Mouse (Mus musculus): Measurements from ENCODE around the gene Serpinf2.
A peak's percentile ranks its signal among the peaks of the same experiment; 100 is the strongest.
"Not testable (repeated sequence)": the region's sequence is repeated elsewhere in the genome, so short reads cannot be mapped to it uniquely, and the experiment has no call there.

The Serpinf2 gene

GRCm38 (mm10) chr11:75459141-75459711, 19.8 kb upstream of the Serpinf2 start:
- no peak for DNase-seq (ENCODE audit: low read depth, low spot score)

DNA sequence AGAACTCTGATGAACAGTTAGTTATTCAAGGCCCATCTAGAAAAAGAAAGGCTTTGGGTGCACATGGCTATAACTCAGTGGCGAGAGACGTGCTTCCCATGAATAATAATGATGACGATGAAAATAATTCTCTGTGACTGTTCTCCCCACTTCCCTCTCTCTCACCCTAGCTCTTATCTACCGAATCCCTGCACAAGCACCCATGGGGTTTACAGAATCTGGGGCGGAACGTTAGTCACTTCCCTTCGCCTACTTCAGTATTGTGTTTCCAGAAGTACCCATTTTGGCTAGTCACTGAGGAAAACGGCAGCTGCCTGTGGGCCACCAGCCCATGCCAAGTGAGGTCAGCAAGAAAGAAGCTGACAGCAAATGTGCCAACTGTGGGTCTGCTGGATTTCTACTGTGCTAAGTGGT, 19.2 kb upstream of the Serpinf2 start:
- no peak for DNase-seq (ENCODE audit: low read depth, low spot score)

DNA sequence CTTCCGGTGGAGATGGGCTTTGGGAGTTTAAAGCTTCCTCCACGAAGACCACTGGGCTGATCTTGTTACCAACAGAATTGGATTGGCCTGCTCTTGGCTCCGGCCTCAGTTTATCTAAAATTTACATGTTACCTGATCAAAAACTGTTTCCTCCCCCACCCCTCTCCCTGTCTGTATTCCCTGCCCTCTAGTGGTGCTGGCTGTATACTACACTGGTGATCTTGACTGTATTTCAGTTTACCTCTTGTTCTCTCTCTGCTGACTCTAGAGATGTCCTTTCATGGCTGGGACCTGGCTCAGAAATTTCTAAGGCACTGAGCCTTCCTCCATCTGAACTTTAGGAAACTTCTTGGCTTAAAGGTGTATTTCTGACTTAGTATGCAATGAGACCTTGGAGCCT, 18.8 kb upstream of the Serpinf2 start:
- DNase-seq (ENCODE audit: low read depth, low spot score), result peak; percentile 77

DNA sequence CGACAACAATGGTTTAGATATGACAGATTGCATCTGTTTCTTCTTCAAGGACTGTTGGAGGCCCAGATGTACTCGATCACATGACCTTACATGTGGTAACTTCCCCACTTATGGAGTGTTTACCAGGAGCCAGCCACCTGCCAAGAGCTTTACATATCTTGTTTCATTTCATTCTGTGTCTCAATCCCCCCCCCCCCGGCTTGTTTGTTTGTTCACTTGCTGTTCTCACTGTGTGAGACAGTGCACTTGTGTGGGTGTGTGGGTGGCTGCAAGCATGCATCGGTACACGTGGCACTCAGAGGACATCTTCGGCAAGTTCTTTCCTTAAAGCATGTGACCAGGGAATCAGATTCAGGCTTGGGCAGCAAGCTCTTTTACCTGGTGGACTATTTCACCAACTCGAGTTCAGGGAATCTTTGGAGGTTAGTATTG, 17.1 kb upstream of the Serpinf2 start:
- DNase-seq (ENCODE audit: low read depth, low spot score), result no peak

- DNase-seq (ENCODE audit: low read depth, low spot score), result not testable (repeated sequence)
Measured at GRCm38 (mm10) chr11:75455971-75456370, 16.6 kb upstream of the Serpinf2 start.

DNA sequence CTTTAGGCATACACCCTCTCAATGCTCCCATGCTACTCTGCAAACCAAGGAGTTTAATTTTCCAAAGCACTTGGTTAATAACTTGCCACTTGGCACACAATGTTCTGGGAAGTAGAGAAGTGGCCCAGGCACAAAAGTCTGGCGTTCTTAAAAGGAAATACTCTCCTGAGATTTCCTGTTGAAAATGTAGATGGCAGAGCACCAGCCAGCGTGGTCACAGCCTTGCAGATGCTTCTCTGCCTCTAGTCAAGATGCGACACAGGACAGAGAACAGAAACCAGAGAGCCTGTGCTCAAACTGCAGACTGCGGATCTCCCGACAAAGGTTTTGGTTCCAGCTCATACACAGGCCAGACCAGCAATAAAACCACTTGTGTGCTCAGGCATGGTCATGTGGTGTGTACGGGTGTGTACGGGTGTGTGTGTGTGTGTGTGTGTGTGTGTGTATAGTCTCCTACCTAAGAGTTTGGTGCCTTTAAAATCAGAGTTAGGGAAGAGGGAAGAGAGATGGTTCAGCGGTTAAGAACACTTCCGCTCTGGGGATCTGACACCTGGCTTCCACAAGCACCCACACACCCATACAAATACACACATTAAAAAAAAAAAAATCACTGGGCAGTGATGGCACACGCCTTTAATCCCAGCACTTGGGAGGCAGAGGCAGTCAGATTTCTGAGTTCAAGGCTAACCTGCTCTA, 15.8 kb upstream of the Serpinf2 start:
- DNase-seq (ENCODE audit: low read depth, low spot score), result peak; percentile 40

GRCm38 (mm10) chr11:75453991-75454930, 14.9 kb upstream of the Serpinf2 start, which contains the start of gene Wdr81:
Gene Wdr81, minus strand, starts transcription at chr11:75454717.
- peak; percentile 92 for DNase-seq (ENCODE audit: low read depth, low spot score)

GRCm38 (mm10) chr11:75452812-75453557, 13.6 kb upstream of the Serpinf2 start:
- no peak for DNase-seq (ENCODE audit: low read depth, low spot score)

DNA sequence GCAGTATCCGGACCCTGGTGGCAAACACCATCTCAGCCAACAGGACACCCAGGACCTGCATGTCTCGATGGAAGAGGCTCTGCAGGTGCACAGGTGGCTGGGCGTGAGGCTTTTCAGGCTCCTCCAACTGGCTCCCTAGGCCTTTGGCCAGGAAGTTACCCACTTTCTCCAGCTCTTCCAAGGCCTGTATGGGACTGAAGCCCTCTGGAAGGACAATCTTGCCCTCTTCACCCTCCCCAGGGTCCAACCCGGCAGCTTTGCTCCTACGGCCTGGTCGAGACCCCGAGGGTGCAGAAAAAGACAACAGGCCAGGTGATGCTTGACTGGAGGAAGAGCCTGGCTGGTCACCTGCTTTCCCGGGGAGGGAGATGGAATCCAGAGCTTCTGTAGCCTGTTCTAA, 12.7 kb upstream of the Serpinf2 start:
- DNase-seq (ENCODE audit: low read depth, low spot score), result no peak

DNA sequence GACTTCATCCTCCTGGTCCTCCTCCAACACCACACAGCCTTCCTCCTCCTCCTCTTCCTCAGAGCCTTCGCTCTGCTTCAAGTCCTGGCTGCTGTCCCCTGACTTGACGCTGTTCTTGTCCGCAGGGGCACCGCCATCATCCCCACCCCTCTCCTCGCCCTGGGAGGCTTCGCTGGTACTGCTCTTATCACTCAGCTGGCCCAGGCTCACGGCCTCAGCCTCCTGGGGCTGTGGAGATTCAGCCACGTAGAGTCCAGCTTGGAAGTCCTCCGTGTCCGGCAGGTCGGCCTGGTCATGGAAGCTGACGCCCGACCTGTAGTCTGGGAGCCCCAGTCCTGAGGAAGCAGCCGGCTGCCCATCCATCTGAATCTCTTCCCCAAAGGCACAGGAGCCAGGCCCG, 11.5 kb upstream of the Serpinf2 start:
- no peak for DNase-seq (ENCODE audit: low read depth, low spot score)

DNA sequence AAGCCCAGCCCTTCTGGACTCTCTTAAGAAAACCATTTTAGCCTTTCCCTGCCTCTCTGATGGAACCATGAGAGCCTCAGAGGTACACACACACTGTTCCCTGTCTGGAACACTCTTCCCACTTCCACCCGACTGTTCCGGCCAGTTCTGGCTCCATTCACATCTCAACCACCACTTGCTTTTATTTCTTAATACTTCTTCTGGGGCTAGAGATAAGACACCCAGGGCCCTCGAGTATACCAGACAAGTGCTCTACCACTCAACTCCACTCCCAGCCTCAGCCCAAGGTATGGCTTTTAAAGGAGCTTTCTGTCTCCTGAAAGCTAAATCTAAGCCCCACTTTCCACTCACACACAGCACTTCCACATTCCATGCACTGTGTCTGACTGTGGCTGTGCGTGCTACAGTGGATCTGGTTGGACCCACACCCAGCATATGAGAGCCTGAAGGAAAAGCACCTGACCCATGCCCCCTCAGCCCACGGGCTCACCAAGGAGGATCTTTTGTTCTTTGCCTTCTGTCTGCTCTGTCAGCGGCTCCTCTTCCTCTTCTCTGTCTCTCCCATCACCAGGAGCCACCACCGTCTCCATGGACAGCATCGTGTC, 11.0 kb upstream of the Serpinf2 start:
- no peak for DNase-seq (ENCODE audit: low read depth, low spot score)

DNA sequence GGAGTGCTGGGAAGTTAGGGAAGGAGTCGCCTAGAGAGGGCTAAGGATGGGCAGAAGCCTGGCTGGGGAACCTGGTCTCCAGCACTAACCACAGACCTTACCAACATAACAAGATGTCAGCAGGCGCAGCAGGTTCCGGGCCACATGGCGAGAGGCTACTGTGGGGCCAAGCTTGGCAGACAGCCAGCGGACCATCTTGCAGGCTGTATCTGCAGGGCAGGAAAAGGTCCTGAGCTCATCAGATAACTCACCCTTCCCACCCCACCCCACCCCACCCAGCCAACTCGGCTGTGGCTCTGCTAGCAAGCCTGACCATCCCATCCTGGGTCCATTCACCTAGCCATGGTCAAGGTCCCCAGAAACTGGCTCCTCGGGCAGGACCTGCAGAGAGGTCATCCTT, 10.3 kb upstream of the Serpinf2 start:
- no peak for DNase-seq (ENCODE audit: low read depth, low spot score)

DNA sequence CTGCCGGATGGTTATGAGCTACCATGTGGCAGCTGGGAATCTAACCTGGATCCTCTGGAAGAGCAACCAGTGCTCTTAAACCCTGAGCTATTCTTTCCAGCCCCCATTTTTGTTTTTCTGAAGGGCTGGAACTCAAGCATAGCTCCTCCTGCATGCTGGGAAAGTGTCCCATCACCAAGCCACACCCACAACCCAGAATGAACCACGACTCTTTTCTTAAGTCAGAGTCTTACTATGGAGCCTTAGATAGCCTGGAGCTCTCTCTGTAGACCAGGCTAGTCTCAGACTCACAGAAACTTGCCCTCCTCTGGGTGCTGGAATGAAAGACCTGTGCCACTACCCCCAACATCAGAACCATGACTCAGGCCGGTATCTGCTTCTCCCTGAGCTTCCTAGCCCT, 9.2 kb upstream of the Serpinf2 start:
- no peak for DNase-seq (ENCODE audit: low read depth, low spot score)

DNA sequence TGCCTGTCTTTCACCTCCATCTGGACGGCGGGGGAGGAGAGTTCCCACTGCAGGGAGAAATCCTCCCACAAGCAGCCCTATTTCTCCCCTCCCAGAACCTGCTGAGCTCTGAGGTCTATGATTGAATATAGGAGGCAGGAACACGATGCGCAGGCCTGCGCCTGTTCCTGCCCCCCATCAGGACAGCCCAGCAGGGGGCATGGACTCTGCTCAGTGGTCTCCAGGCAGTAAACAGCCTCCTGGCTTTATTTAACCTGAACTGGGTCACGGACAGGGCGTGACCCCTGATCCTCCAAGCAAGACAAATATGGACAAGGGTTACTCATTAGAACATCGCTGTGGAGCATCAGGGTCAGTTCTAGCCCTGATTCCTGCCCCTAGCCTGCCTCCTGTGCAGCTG, 4.3 kb upstream of the Serpinf2 start:
- no peak for DNase-seq (ENCODE audit: low read depth, low spot score)

- no peak for DNase-seq (ENCODE audit: low read depth, low spot score)
Measured at GRCm38 (mm10) chr11:75441601-75442000, 2.2 kb upstream of the Serpinf2 start.

GRCm38 (mm10) chr11:75441034-75441433, 1.6 kb upstream of the Serpinf2 start:
- DNase-seq (ENCODE audit: low read depth, low spot score), result no peak

GRCm38 (mm10) chr11:75439951-75440350, 560 bp upstream of the Serpinf2 start:
- DNase-seq (ENCODE audit: low read depth, low spot score), result no peak

GRCm38 (mm10) chr11:75438804-75439203, 587 bp downstream of the Serpinf2 start:
- DNase-seq (ENCODE audit: low read depth, low spot score), result no peak

GRCm38 (mm10) chr11:75438194-75438593, 1.2 kb downstream of the Serpinf2 start:
- no peak for DNase-seq (ENCODE audit: low read depth, low spot score)

- no peak for DNase-seq (ENCODE audit: low read depth, low spot score)
Measured at GRCm38 (mm10) chr11:75434138-75434537, 5.3 kb downstream of the Serpinf2 start.

- no peak for DNase-seq (ENCODE audit: low read depth, low spot score)
Measured at GRCm38 (mm10) chr11:75431307-75431706, 8.1 kb downstream of the Serpinf2 start.

All from CD4-positive, CD25-positive, alpha-beta regulatory T cell, adult 2 months (primary cell).